Mouse (Mus musculus) embryonic facial prominence, embryonic 11.5 days (tissue): ENCODE results near the gene Litaf. TPM values are rescaled to one million over a fixed set of nuclear protein-coding genes. Genes with fewer than 3 reads are reported as not detected.

Experiments used
- ATAC-seq: fragments of 200-750 bp; cut with Nextera tagmentation; replicated peaks from 2 replicates; pipeline ENCODE4 v1.8.0; 2017; ENCODE audit warnings: low read depth; ENCODE audit not compliant: insufficient number of reproducible peaks, low FRiP score, low TSS enrichment
- DNase-seq: peaks from one replicate; pipeline ENCODE4 v3.0.0-alpha.2; 2015; ENCODE audit warnings: low spot score
- H3K27ac ChIP-seq: fragments of 300-500 bp; sonication (generic); replicated peaks from 2 replicates; pipeline ENCODE4 v1.5.1; 2014; ENCODE audit warnings: mild to moderate bottlenecking, low read depth, low read length, control low read depth
- H3K27me3 ChIP-seq: fragments of 300-500 bp; sonication (generic); 2 replicates; pipeline ENCODE4 v1.6.1; 2014; ENCODE audit warnings: mild to moderate bottlenecking, low read length, moderate library complexity, mixed read lengths; ENCODE audit not compliant: control insufficient read depth, insufficient read depth
- H3K36me3 ChIP-seq: fragments of 300-500 bp; sonication (generic); replicated peaks from 2 replicates; pipeline ENCODE4 v1.6.1; 2014; ENCODE audit warnings: low read depth, mild to moderate bottlenecking, low read length, moderate library complexity, mixed read lengths; ENCODE audit not compliant: control insufficient read depth, insufficient read depth
- H3K4me1 ChIP-seq: fragments of 300-500 bp; sonication (generic); 2 replicates; pipeline ENCODE4 v1.6.1; 2014; ENCODE audit warnings: low read length, mixed read lengths; ENCODE audit not compliant: control insufficient read depth, insufficient read depth
- H3K4me2 ChIP-seq: fragments of 300-500 bp; sonication (generic); 2 replicates; pipeline ENCODE4 v1.6.1; 2014; ENCODE audit warnings: low read depth, mild to moderate bottlenecking, control low read depth, low read length, moderate library complexity
- H3K4me3 ChIP-seq: fragments of 300-500 bp; sonication (generic); 2 replicates; pipeline ENCODE4 v1.5.1; 2014; ENCODE audit warnings: low read depth, low read length, control low read depth
- H3K9ac ChIP-seq: fragments of 300-500 bp; sonication (generic); replicated peaks from 2 replicates; pipeline ENCODE4 v1.6.1; 2014; ENCODE audit warnings: mild to moderate bottlenecking, control low read depth, low read length
- H3K9me3 ChIP-seq: fragments of 300-500 bp; sonication (generic); replicated peaks from 2 replicates; pipeline ENCODE4 v1.6.1; 2016; ENCODE audit warnings: mild to moderate bottlenecking, low read length, inconsistent platforms, mixed read lengths; ENCODE audit not compliant: control insufficient read depth
- WGBS: fragments of 180-500 bp; shearing (Covaris S2); extraction: QIAGEN DNeasy Blood & Tissue Kit; methylation state at CpG from one replicate; pipeline ENCODE4 v1.1.7; 2014; 5-methylcytosine and 5-hydroxymethylcytosine counted together
- polyA plus RNA-seq: library from polyadenylated mRNA; unstranded; fragments of >200 nt; fragmentation: Nextera tagmentation; extraction: Ambion mirVana; gene quantifications from 2 replicates; pipeline ENCODE4 v1.2.1, GENCODE M21; 2014

The Litaf gene
- polyA plus RNA-seq, 1 experiment from 2014 or later, result 92.5 TPM

DNA sequence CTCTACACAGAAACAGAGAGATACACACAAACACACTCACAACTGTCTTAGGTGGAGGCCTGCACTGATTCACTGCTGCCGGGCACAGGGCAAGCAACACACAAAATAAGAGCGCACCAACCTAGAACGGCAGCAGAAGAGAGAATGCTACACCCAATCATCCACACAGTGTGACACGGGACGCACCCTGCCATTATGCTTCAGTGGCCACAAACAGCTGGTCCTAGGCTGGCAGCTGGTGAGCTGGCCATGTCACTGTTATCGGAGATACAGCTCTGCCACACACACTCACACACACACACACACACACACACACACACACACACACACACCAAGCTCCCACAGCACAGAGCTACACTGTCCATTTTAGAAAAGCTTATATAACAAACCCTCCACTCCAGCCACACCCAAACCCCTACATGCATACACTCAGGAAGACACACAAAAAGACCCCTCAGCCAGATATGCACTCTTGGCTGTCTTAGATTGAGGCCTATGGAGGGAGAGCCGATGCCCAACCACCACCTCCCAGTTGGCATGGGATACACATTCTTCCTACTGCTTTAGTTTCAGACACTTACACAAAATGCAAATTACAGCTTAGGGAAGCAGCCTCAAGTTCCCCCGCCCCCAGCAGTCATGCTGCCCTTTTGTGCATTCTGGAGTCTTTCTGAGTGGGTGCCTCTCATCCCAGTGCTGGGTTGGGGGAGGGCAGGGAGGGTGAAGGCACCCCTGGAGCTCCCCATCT is 108.8 kb downstream of the Litaf start:
- no peak overlapping the region for H3K4me3 ChIP-seq
- H3K27me3 ChIP-seq, result no peaks in the 10 kb centered on the region
- H3K9me3 ChIP-seq, result no peaks in the 10 kb centered on the region
- 92% methylated on average over 8 of the region's 8 CpGs for WGBS
- no peak overlapping the region for H3K9ac ChIP-seq
- H3K4me2 ChIP-seq, result no peak overlapping the region
- ATAC-seq (no peak), DNase-seq (no peak)
- H3K4me1 ChIP-seq, result no peaks in the 10 kb centered on the region
- H3K36me3 ChIP-seq, result no peaks in the 10 kb centered on the region; the same call in 1 of the 2 replicates
- H3K27ac ChIP-seq, result no peak overlapping the region

DNA sequence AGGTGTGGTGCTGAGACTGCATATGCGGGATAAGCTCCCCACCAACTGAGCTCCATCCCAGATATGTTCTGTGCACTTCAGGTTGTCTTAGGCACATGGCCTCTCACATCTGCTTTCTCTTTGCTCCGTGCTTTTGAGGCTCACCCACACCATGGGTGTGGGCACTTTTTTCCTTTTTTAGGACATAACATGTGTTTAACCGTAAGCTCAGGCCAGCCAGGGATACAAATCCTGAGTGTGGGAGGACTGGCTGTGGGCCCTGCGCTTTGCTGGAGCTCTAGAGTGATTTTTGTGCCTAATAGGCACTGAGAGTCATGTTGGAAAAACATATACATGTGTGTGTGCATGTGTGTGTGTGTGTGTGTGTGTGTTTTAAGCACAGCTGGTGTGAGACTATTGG is 110.9 kb downstream of the Litaf start:
- Histone ChIP-seq H3K36me3 (no peaks in the 10 kb centered on the region), H3K9ac (no peak overlapping the region), H3K4me2 (no peak overlapping the region), H3K9me3 (no peaks in the 10 kb centered on the region), H3K27ac (no peak overlapping the region), H3K27me3 (no peaks in the 10 kb centered on the region), H3K4me3 (no peak overlapping the region), H3K4me1 (no peaks in the 10 kb centered on the region)
- ATAC-seq, result no peak
- no peak for DNase-seq
- WGBS, result 83% methylated on average over 4 of the region's 4 CpGs

DNA sequence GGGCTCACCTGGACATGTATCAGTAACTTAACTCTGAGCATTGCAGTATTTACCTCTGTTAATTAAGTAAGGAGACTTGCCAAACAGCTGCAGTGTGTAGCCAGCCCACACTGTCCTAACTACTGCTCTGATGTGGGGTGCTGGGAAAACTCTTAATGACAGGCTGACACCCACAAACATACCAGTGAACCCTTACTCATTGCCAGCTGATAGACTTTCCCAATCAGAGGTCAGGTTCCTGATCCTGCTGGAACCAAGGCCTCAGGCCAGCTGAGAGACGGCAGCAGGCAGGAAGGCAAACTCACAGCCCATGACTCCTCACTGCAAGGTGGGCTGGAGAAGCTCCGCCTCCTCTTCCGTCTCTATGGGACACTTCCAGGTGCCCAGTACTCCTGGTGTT is 113.1 kb downstream of the Litaf start:
- ATAC-seq, result no peak
- Histone ChIP-seq H3K4me2 (no peak overlapping the region), H3K9me3 (no peaks in the 10 kb centered on the region), H3K4me1 (no peaks in the 10 kb centered on the region), H3K27me3 (no peaks in the 10 kb centered on the region), H3K4me3 (no peak overlapping the region), H3K27ac (no peak overlapping the region), H3K9ac (no peak overlapping the region), H3K36me3 (no peaks in the 10 kb centered on the region)
- DNase-seq, result no peak
- 91% methylated on average over 3 of the region's 3 CpGs for WGBS

DNA sequence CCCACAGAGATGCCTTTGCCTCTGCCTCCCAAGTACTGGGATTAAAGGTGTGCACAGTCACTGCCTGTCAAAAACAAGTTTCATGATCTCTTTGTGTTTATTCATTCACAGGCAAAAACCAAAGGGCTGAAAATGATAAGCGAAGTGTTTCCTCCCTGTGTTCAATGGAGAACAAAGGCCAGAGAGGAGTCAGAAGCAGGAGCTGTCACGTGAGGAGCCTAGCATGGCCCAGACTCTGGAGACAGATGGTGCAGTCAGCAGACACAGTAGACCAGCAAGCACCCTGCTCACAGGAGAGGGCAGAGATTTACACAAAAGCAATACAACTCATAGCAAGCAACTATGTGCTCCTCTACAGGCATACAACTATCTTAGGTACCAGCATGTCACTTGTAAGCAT is 113.9 kb downstream of the Litaf start:
- ATAC-seq, result no peak
- Histone ChIP-seq H3K27ac (no peak overlapping the region), H3K4me1 (no peaks in the 10 kb centered on the region), H3K9ac (no peak overlapping the region), H3K9me3 (no peaks in the 10 kb centered on the region), H3K27me3 (no peaks in the 10 kb centered on the region), H3K36me3 (no peaks in the 10 kb centered on the region), H3K4me3 (no peak overlapping the region), H3K4me2 (no peak overlapping the region)
- 70% methylated on average over 2 of the region's 2 CpGs for WGBS
- DNase-seq, result no peak

DNA sequence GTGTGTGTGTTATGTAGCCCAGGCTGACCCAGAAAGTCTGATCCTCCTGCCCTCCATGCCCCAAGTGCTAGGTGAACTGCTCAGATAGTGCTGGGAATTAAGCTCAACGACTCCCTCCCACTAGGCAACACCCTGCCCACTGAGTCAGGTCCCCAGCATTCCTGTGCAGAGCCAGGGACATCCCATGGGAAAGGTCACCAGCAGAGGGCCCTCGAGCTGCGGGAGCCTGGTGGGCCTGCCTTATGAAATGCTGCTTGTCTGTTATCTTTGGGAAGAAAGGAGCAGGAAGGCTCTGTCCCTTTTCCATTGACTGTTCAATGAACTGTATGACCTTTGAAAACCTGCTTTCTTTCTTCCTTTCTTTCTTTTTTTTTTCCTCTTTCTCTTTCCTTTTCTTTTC is 114.4 kb downstream of the Litaf start:
- no peak overlapping the region for H3K9ac ChIP-seq
- no peaks in the 10 kb centered on the region for H3K27me3 ChIP-seq
- no peaks in the 10 kb centered on the region for H3K9me3 ChIP-seq
- DNase-seq (no peak), ATAC-seq (no peak)
- H3K27ac ChIP-seq, result no peak overlapping the region
- WGBS, result 10% methylated on average over 3 of the region's 3 CpGs
- H3K4me1 ChIP-seq, result no peaks in the 10 kb centered on the region
- no peak overlapping the region for H3K4me2 ChIP-seq
- H3K36me3 ChIP-seq, result no peaks in the 10 kb centered on the region
- no peak overlapping the region for H3K4me3 ChIP-seq

DNA sequence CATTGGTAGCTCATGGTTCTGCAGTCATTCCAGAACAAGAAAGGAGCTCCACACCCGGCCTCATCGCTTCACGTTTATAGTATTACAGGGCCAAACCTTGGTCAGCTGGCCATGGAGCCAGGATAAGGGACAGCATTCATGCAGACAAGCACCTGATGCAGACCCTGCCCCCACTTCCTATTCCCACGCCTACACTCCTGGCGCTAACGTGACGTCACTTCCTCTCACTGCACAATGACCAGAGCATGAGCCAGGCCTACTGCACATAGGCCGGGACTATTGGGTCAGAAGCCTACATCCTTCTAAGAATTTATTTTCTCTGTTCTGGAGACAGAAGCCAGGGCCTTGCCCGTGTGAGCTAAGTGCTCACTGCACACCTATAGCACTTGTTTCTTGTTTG is 115.4 kb downstream of the Litaf start:
- Histone ChIP-seq H3K27ac (no peak overlapping the region), H3K4me1 (no peaks in the 10 kb centered on the region), H3K4me3 (no peak overlapping the region), H3K36me3 (no peaks in the 10 kb centered on the region), H3K9ac (no peak overlapping the region), H3K4me2 (no peak overlapping the region), H3K27me3 (no peaks in the 10 kb centered on the region), H3K9me3 (no peaks in the 10 kb centered on the region)
- DNase-seq, result no peak
- WGBS, result 85% methylated on average over 9 of the region's 9 CpGs
- ATAC-seq, result no peak

DNA sequence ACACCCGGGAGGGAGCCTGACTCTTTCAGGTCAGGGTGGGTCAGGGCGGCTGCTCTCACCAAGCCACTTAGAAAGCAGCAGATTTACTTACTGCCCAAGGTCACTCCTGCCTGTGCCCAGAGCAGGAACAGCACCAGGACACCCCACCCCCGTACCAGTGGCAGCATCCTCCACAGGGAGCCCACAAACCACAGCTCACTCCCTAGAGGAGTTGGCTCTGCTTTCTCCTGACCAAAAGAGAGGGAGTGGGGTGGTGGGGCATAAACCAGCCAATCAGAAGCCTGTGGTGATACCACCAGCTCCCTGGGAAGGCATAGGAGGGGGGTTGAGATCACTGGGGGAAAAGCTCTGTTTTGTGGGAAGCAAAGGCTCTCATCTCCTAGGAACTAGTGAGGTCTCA is 118.2 kb downstream of the Litaf start:
- Histone ChIP-seq H3K4me2 (no peak overlapping the region), H3K9ac (no peak overlapping the region), H3K4me1 (no peaks in the 10 kb centered on the region), H3K36me3 (no peaks in the 10 kb centered on the region), H3K9me3 (no peaks in the 10 kb centered on the region), H3K4me3 (no peak overlapping the region), H3K27me3 (no peaks in the 10 kb centered on the region), H3K27ac (no peak overlapping the region)
- ATAC-seq (no peak), DNase-seq (no peak)
- 25% methylated on average over 3 of the region's 3 CpGs for WGBS

DNA sequence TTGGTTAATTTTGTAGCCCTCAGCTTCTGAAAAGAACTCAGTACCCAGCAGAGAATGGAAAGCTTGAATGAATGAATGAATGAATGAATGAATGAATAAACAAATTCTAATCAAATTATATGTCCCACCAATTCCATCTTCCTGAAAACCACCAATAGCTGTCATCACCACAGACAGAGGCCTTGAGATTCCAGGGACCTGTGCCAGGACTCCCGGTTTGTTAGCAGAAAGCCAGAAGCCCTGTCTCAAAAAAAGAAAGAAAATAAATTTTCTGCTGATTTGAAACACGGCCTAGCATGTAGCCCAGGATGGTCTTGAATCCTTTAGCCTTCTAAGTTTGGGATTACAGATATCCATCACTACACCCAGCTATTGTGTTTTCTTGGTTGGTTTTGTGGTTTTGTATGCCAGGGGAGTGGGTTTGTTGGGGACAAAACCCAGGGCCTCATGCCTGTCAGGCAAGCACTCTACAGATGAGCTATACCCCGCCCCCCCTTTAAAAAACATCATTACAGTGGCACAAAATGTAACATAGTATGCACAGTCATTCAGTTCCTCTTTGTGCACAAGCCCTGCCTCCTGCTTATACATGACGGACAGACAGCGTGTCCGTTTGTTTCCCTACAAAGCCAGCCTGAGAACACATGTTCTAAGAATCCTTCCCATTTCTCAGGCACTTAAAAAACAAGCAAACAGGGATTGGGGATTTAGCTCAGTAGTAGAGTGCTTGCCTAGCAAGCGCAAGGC is 120.4 kb downstream of the Litaf start:
- Histone ChIP-seq H3K27ac (no peak overlapping the region), H3K4me1 (no peaks in the 10 kb centered on the region), H3K9me3 (no peaks in the 10 kb centered on the region), H3K4me3 (no peak overlapping the region), H3K27me3 (no peaks in the 10 kb centered on the region), H3K36me3 (no peaks in the 10 kb centered on the region), H3K9ac (no peak overlapping the region), H3K4me2 (no peak overlapping the region)
- DNase-seq (no peak), ATAC-seq (no peak)
- 83% methylated on average over 7 of the region's 7 CpGs for WGBS
